Mouse (Mus musculus) T-helper 2 cell (primary cell): ENCODE measurements around the gene Mxra7.

Experiments used
- in situ Hi-C: fragments of 300-600 bp; cut with MboI, MseI; formaldehyde crosslinking; loops from one replicate; pipeline ENCODE4 v1.15.1; 2025; ENCODE audit warnings: high pct_unique_total_duplicates

Mxra7 gene

GRCm38 (mm10) chr11:116819932-116820593, 7.8 kb downstream of the Mxra7 start:
- in situ Hi-C loops, result loop anchor here (5.0 kb wide), 1 partner anchor 173 kb away; no protein-coding TSS in a partner anchor

GRCm38 (mm10) chr11:116818722-116819121, 9.1 kb downstream of the Mxra7 start:
- in situ Hi-C loops, result loop anchor here (5.0 kb wide), 1 partner anchor 171 kb away; no protein-coding TSS in a partner anchor

GRCm38 (mm10) chr11:116817567-116817966, 10.3 kb downstream of the Mxra7 start:
- in situ Hi-C loops, result loop anchor here (5.0 kb wide), 1 partner anchor 170 kb away; no protein-coding TSS in a partner anchor

- in situ Hi-C loops, result loop anchor here (5.0 kb wide), 1 partner anchor 169 kb away; no protein-coding TSS in a partner anchor
These were observed 11.1 kb downstream of the Mxra7 start for GRCm38 (mm10) chr11:116816769-116817168.

- in situ Hi-C loops, result loop anchor here (5.0 kb wide), 1 partner anchor 168 kb away; no protein-coding TSS in a partner anchor
These were observed 12.9 kb downstream of the Mxra7 start for GRCm38 (mm10) chr11:116814884-116815415.

GRCm38 (mm10) chr11:116814076-116814883, 13.6 kb downstream of the Mxra7 start:
- in situ Hi-C loops, result no loop called here

GRCm38 (mm10) chr11:116813610-116814009, 14.2 kb downstream of the Mxra7 start:
- in situ Hi-C loops, result no loop called here

GRCm38 (mm10) chr11:116812793-116813529, 14.9 kb downstream of the Mxra7 start:
- in situ Hi-C loops, result no loop called here

- in situ Hi-C loops, result no loop called here
These were observed 16.6 kb downstream of the Mxra7 start for GRCm38 (mm10) chr11:116810983-116811901.

GRCm38 (mm10) chr11:116810528-116810927, 17.3 kb downstream of the Mxra7 start:
- in situ Hi-C loops, result no loop called here

- in situ Hi-C loops, result no loop called here
These were observed 18.3 kb downstream of the Mxra7 start for GRCm38 (mm10) chr11:116809520-116809919.

GRCm38 (mm10) chr11:116808811-116809395, 18.9 kb downstream of the Mxra7 start:
- in situ Hi-C loops, result no loop called here

GRCm38 (mm10) chr11:116807938-116808606, 19.8 kb downstream of the Mxra7 start:
- in situ Hi-C loops, result no loop called here

GRCm38 (mm10) chr11:116807526-116807925, 20.3 kb downstream of the Mxra7 start:
- in situ Hi-C loops, result no loop called here

GRCm38 (mm10) chr11:116807116-116807515, 20.7 kb downstream of the Mxra7 start:
- in situ Hi-C loops, result no loop called here

GRCm38 (mm10) chr11:116806136-116807071, 21.4 kb downstream of the Mxra7 start:
- in situ Hi-C loops, result no loop called here

GRCm38 (mm10) chr11:116802709-116803108, 25.1 kb downstream of the Mxra7 start:
- in situ Hi-C loops, result no loop called here

GRCm38 (mm10) chr11:116801106-116801505, 26.7 kb downstream of the Mxra7 start:
- in situ Hi-C loops, result no loop called here
